Mouse (Mus musculus) limb, embryonic 11.5 days (tissue): ENCODE results near the gene Atxn7l1. TPM values are rescaled to one million over a fixed set of nuclear protein-coding genes. Genes with fewer than 3 reads are reported as not detected.

Experiments used
- ATAC-seq: fragments of 200-750 bp; cut with Nextera tagmentation; 2 replicates; pipeline ENCODE4 v1.8.0; 2017; ENCODE audit warnings: low read depth; ENCODE audit not compliant: insufficient number of reproducible peaks, low FRiP score, low TSS enrichment
- DNase-seq: peaks from one replicate; pipeline ENCODE4 v3.0.0-alpha.2; 2015; ENCODE audit warnings: low spot score
- H3K27ac ChIP-seq: fragments of 300-500 bp; sonication (generic); replicated peaks from 2 replicates; pipeline ENCODE4 v1.5.1; 2014; ENCODE audit warnings: low read depth, mild to moderate bottlenecking, low read length
- H3K27me3 ChIP-seq: fragments of 300-500 bp; sonication (generic); 2 replicates; pipeline ENCODE4 v1.6.1; 2014; ENCODE audit warnings: mild to moderate bottlenecking, low read length, mixed read lengths; ENCODE audit not compliant: control insufficient read depth, insufficient read depth
- H3K36me3 ChIP-seq: fragments of 300-500 bp; sonication (generic); 2 replicates; pipeline ENCODE4 v1.6.1; 2014; ENCODE audit warnings: mild to moderate bottlenecking, low read length, moderate library complexity, mixed read lengths; ENCODE audit not compliant: control insufficient read depth, insufficient read depth
- H3K4me1 ChIP-seq: fragments of 300-500 bp; sonication (generic); 2 replicates; pipeline ENCODE4 v1.6.1; 2014; ENCODE audit warnings: low read length, mixed read lengths; ENCODE audit not compliant: control insufficient read depth, insufficient read depth
- H3K4me2 ChIP-seq: fragments of 300-500 bp; sonication (generic); 2 replicates; pipeline ENCODE4 v1.6.1; 2014; ENCODE audit warnings: low read depth, mild to moderate bottlenecking, moderate library complexity; ENCODE audit not compliant: severe bottlenecking
- H3K4me3 ChIP-seq: fragments of 300-500 bp; sonication (generic); 2 replicates; pipeline ENCODE4 v1.5.1; 2014; ENCODE audit warnings: low read depth, low read length
- H3K9ac ChIP-seq: fragments of 300-500 bp; sonication (generic); 2 replicates; pipeline ENCODE4 v1.6.1; 2014; ENCODE audit warnings: mild to moderate bottlenecking, low read length
- H3K9me3 ChIP-seq: fragments of 300-500 bp; sonication (generic); 2 replicates; pipeline ENCODE4 v1.6.1; 2016; ENCODE audit warnings: low read length; ENCODE audit not compliant: control insufficient read depth
- WGBS: fragments of 180-500 bp; shearing (Covaris S2); extraction: QIAGEN DNeasy Blood & Tissue Kit; methylation state at CpG from one replicate; pipeline ENCODE4 v1.1.7; 2014; 5-methylcytosine and 5-hydroxymethylcytosine counted together
- polyA plus RNA-seq: library from polyadenylated mRNA; unstranded; fragments of >200 nt; fragmentation: Nextera tagmentation; extraction: Ambion mirVana; gene quantifications from 2 replicates; pipeline ENCODE4 v1.2.1, GENCODE M21; 2014

Gene Atxn7l1
- polyA plus RNA-seq, 1 experiment from 2014 or later, result 18.8 TPM

DNA sequence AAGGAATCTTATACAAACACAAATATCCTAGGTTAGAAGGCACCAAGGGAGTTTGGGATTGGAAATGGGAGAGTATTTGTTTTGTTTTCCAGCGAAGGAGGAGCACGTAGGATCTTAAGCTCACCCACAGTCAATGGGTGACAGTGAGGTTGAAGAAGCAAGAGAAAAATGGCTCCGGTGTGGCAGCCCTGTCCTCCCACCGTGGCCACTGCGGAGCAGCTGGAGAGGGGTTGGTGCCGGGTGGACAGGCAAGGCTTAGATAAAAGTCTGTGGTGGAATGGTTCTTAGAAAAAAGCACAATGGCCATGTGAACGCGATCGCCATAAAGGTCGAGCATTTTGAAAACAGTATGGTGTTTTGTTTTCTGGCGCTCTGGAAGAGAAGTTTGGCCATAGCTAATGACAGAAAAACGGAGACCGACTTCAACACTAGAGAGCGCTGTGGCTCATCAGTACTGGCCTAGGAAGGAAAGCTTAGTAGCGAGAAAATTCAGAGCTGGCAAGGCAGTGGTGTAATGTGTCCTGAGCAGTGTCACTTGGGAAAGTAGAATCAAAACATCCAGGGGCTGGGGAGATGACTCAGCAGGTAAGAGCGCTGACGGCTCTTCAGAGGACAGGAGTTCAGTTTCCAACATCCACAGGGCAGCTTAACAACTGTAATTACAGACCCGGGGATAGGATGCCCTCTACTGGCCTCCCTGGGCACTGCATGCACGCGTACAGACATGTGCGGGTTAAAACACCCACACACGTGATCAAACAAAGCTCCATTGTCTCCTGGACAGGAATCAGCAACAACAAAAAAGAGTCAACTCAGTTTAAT is 232.3 kb downstream of the Atxn7l1 start:
- no peaks in the 10 kb centered on the region for H3K9me3 ChIP-seq
- peak; percentile 91 for DNase-seq
- no peaks in the 10 kb centered on the region for H3K27me3 ChIP-seq
- peak; percentile 39; the same call in 1 of the 2 replicates for ATAC-seq
- H3K4me1 ChIP-seq, result no peaks in the 10 kb centered on the region
- H3K36me3 ChIP-seq, result no peaks in the 10 kb centered on the region
- peak overlapping the region; percentile 20; the same call in 1 of the 2 replicates for H3K4me2 ChIP-seq
- H3K9ac ChIP-seq, result no peak overlapping the region
- 21% methylated on average over 22 of the region's 22 CpGs for WGBS
- H3K4me3 ChIP-seq, result no peak overlapping the region
- no peak overlapping the region for H3K27ac ChIP-seq

DNA sequence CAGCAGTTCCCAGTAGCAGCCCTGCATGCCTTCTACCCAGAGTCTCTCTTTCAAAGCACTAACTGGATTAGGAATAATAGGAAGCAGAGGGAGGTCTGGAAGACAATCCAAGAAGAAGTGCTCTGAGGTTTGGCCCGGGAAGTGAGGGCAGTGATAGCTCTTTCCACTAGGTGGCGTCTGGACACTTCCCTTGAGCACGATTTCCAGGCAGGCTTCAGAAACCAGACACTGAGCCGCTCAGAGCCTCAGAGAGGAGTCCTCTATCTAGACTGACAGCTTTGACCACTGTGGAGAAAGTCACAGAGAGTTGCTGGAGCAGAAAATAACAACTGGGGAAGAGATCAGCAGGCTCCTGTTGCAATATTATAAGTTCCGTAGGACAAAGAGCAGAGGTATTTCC is 241.3 kb downstream of the Atxn7l1 start:
- Histone ChIP-seq H3K27me3 (no peaks in the 10 kb centered on the region), H3K4me1 (no peaks in the 10 kb centered on the region), H3K27ac (no peak overlapping the region), H3K36me3 (no peaks in the 10 kb centered on the region), H3K9ac (no peak overlapping the region), H3K4me2 (no peak overlapping the region), H3K9me3 (no peaks in the 10 kb centered on the region), H3K4me3 (no peak overlapping the region)
- 9% methylated on average over 5 of the region's 5 CpGs for WGBS
- no peak for ATAC-seq
- DNase-seq, result peak; percentile 84

DNA sequence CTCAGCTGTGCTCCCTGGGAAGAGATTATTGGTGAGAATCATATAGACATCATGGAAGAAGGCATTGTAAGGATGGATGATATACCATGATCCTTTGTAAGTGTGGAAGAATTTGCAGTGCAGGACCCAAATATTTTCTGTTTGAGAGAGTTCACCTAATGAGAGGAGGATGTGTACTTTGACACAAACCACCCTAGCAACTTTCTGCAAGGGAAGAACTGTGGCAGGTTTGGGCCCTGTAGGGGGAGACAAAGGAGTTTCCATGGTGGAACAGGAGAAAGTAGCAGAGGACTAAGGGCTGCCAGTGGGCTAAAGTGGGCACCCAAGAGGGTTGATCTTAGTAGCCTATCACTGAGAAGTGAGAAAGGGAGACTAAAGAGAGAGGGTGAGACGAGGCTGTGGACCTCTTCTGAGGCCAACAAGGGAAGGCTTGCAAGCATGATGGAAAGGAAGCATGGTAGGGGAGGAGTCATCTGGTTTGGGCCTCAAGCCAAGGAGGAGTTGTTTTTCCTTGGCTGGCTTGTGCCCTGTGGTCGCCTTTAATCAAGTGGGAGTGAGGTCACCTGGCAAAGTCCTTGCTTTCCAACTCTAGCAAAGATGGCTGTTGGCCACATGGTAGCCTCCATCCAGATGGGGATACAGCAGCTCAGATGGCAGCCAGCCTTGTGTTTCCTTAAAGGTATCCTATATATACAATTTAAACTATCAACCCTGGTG is 243.5 kb downstream of the Atxn7l1 start:
- H3K4me2 ChIP-seq, result no peak overlapping the region
- no peak overlapping the region for H3K9ac ChIP-seq
- H3K36me3 ChIP-seq, result no peaks in the 10 kb centered on the region
- no peak overlapping the region for H3K4me3 ChIP-seq
- 80% methylated on average over 2 of the region's 2 CpGs for WGBS
- H3K4me1 ChIP-seq, result 0 out of 2 replicates have a peak, but pooled peaks cover 2% of the 10 kb centered on the region
- H3K27me3 ChIP-seq, result no peaks in the 10 kb centered on the region
- no peak overlapping the region for H3K27ac ChIP-seq
- DNase-seq, result no peak
- no peaks in the 10 kb centered on the region for H3K9me3 ChIP-seq
- ATAC-seq, result no peak

GRCm38 (mm10) chr12:33394804-33395623 is 247.5 kb downstream of the Atxn7l1 start, which contains the start of gene Efcab10:
Gene Efcab10 (plus strand): TSS chr12:33394854.
- no peak within 1 kb of the TSS for H3K27ac ChIP-seq

DNA sequence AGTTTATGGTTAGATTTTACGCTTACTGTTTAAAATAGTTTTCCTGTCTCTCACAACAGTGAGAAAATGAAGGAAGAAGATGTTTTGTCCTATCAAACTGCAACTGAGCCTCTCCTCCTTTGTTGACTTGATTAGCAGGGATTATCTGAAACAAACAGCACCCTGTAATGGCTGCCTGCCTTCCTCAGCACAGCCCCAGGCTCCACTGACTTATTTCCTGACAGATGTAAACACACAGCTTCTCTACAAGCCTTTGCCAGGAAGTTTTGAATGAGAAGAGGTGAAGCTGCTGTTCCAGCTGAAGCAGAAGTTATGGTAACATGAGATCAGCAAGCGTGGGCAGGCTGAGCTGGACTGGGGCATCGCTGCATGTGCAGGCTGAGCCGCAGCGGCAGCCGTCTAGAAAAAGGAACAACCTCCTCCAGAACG is 255.8 kb downstream of the Atxn7l1 start:
- no peak for DNase-seq
- no peaks in the 10 kb centered on the region for H3K9me3 ChIP-seq
- H3K36me3 ChIP-seq, result no peaks in the 10 kb centered on the region
- no peak overlapping the region for H3K4me2 ChIP-seq
- no peak overlapping the region for H3K4me3 ChIP-seq
- no peaks in the 10 kb centered on the region for H3K4me1 ChIP-seq
- WGBS, result 60% methylated on average over 7 of the region's 7 CpGs
- H3K27me3 ChIP-seq, result no peaks in the 10 kb centered on the region
- H3K27ac ChIP-seq, result no peak overlapping the region
- no peak for ATAC-seq
- H3K9ac ChIP-seq, result no peak overlapping the region

More at GRCm38 (mm10) chr12:33394804-33395623, 247.5 kb downstream of the Atxn7l1 start, which contains the start of gene Efcab10:
- ATAC-seq (no peak), DNase-seq (peak; percentile 67)
- WGBS, result 10% methylated on average over 24 of the region's 24 CpGs
- Histone ChIP-seq H3K36me3 (no peaks in the 10 kb centered on the region), H3K9me3 (no peaks in the 10 kb centered on the region), H3K4me1 (0 out of 2 replicates have a peak, but pooled peaks cover 2% of the 10 kb centered on the region), H3K27me3 (no peaks in the 10 kb centered on the region), H3K4me2 (peak within 1 kb of the TSS; percentile 62), H3K4me3 (peak within 1 kb of the TSS; percentile 28), H3K9ac (peak within 1 kb of the TSS; percentile 54)

DNA sequence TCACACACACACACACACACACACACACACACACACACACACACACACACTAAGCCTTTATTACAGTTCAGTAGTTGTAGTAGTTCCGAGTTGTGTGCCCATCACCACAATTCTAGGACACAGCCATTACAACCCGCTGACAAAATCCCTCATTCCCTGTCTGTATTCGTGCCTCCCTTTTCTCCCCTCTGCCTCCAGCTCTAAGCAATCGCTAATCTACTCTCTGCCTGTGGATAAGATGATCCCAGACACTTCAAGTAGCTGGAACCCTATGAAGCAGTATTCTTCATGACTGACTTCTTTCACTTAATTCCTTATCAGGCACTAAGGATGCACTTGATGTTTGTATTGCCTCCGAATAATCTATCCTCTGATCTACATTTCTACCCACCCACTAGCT is 257.5 kb downstream of the Atxn7l1 start:
- no peaks in the 10 kb centered on the region for H3K27me3 ChIP-seq
- H3K4me2 ChIP-seq, result no peak overlapping the region
- H3K4me3 ChIP-seq, result no peak overlapping the region
- ATAC-seq, result no peak
- no peak for DNase-seq
- H3K9ac ChIP-seq, result no peak overlapping the region
- no peaks in the 10 kb centered on the region for H3K4me1 ChIP-seq
- no peaks in the 10 kb centered on the region for H3K9me3 ChIP-seq
- no peaks in the 10 kb centered on the region for H3K36me3 ChIP-seq
- H3K27ac ChIP-seq, result no peak overlapping the region
- WGBS, result 76% methylated on average over 5 of the region's 5 CpGs

DNA sequence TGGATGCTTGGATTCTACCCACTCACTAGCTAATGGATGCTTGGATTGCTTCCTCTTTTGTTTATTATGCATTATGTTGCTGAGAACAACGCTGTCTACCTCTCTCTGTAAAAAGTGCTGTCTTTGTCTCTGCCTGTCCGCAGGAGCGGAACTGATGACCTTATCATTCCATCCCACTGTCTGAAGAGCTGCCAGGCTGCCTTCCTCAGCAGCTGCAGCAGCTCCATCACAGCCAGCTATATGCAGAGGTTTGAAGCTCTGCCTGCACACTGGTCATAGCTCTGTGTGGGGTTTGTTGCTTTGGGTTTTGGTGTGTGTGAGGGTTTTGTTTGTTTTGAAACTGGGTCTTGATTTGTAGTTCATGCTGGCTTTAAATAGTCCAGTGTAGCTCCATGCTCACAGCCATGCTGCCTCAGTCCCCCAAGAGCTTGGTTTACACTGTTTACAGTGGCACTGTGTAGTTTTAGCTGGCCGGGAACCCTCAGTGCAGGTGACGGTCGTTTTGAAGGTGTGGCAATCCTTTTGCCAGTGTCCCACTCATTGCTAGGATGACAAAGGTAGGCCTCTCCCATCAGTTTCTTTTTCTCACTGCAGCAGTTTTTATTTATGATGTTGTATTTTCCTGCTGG is 258.0 kb downstream of the Atxn7l1 start:
- Histone ChIP-seq H3K4me2 (no peak overlapping the region), H3K9me3 (no peaks in the 10 kb centered on the region), H3K36me3 (no peaks in the 10 kb centered on the region), H3K4me1 (no peaks in the 10 kb centered on the region), H3K9ac (no peak overlapping the region), H3K4me3 (no peak overlapping the region), H3K27me3 (no peaks in the 10 kb centered on the region), H3K27ac (no peak overlapping the region)
- ATAC-seq, result no peak
- no peak for DNase-seq
- 69% methylated on average over 6 of the region's 6 CpGs for WGBS
